8 mouse cellular contexts compared by ENCODE assay signal in genomic region chr11:58009051-58009515, GRCm38 (mm10). TPM values are rescaled to one million over a fixed set of nuclear protein-coding genes. Genes with fewer than 3 reads are reported as not detected.
DNase-seq lines count a peak whose midpoint lies in the region; ATAC-seq lines count a peak whose summit lies in the region.

Gene Larp1 (plus strand): TSS chr11:58009064.

- peak within 1 kb of the TSS; percentile 81 for H3K4me2 ChIP-seq in neural tube, embryonic 11.5 days (ENCODE audit: low read depth)
- peak within 1 kb of the TSS; percentile 89 for H3K4me2 ChIP-seq in limb, embryonic 13.5 days (replicated peaks)
- peak within 1 kb of the TSS; percentile 96 for H3K4me2 ChIP-seq in neural tube, embryonic 15.5 days

- peak within 1 kb of the TSS; percentile 95 for H3K4me3 ChIP-seq in neural tube, embryonic 11.5 days (ENCODE audit: low read depth, low read length)
- H3K4me3 ChIP-seq in forebrain, embryonic 10.5 days = peak within 1 kb of the TSS; percentile 97
- peak within 1 kb of the TSS; percentile 99 for H3K4me3 ChIP-seq in limb, embryonic 13.5 days
- H3K4me3 ChIP-seq in neural tube, embryonic 15.5 days (replicated peaks) = peak within 1 kb of the TSS; percentile 75

- peaks cover 13% of the 10 kb centered on the region; the same call in 1 of the 2 replicates for H3K4me1 ChIP-seq in neural tube, embryonic 11.5 days (ENCODE audit: control insufficient read depth, insufficient read depth, low read length)
- H3K4me1 ChIP-seq in forebrain, embryonic 10.5 days = peaks cover 37% of the 10 kb centered on the region
- peaks cover 39% of the 10 kb centered on the region for H3K4me1 ChIP-seq in limb, embryonic 13.5 days
- H3K4me1 ChIP-seq in neural tube, embryonic 15.5 days = peaks cover 34% of the 10 kb centered on the region

- peak within 1 kb of the TSS; percentile 93 for H3K9ac ChIP-seq in neural tube, embryonic 11.5 days (ENCODE audit: low read length)
- H3K9ac ChIP-seq in limb, embryonic 13.5 days = peak within 1 kb of the TSS; percentile 98
- H3K9ac ChIP-seq in neural tube, embryonic 15.5 days (replicated peaks) = peak within 1 kb of the TSS; percentile 88

- no peaks in the 10 kb centered on the region for H3K9me3 ChIP-seq in neural tube, embryonic 11.5 days (ENCODE audit: control insufficient read depth, low read length)
- no peaks in the 10 kb centered on the region for H3K9me3 ChIP-seq in forebrain, embryonic 10.5 days
- no peaks in the 10 kb centered on the region for H3K9me3 ChIP-seq in limb, embryonic 13.5 days
- H3K9me3 ChIP-seq in neural tube, embryonic 15.5 days (replicated peaks) = no peaks in the 10 kb centered on the region

- no peaks in the 10 kb centered on the region for H3K36me3 ChIP-seq in neural tube, embryonic 11.5 days (ENCODE audit: control insufficient read depth, insufficient read depth, low read length)
- H3K36me3 ChIP-seq in forebrain, embryonic 10.5 days (replicated peaks) = no peaks in the 10 kb centered on the region
- no peaks in the 10 kb centered on the region for H3K36me3 ChIP-seq in limb, embryonic 13.5 days
- no peaks in the 10 kb centered on the region for H3K36me3 ChIP-seq in neural tube, embryonic 15.5 days

- no peaks in the 10 kb centered on the region for H3K27me3 ChIP-seq in neural tube, embryonic 11.5 days (ENCODE audit: control insufficient read depth, insufficient read depth, low read length)
- no peaks in the 10 kb centered on the region for H3K27me3 ChIP-seq in forebrain, embryonic 10.5 days (ENCODE audit: poor library complexity, severe bottlenecking)
- no peaks in the 10 kb centered on the region for H3K27me3 ChIP-seq in limb, embryonic 13.5 days
- no peaks in the 10 kb centered on the region for H3K27me3 ChIP-seq in neural tube, embryonic 15.5 days (replicated peaks)

- intact Hi-C loops in heart, postnatal 36 days (cut with DNase I) = loop anchor here (2.0 to 10.0 kb wide), 2 partner anchors 96 to 316 kb away; partner anchors contain the start of gene Cnot8

- ATAC-seq in neural tube, embryonic 11.5 days (ENCODE audit: insufficient read depth, low FRiP score, low TSS enrichment) = no peak; the same call in 1 of the 2 replicates
- ATAC-seq in limb, embryonic 13.5 days (ENCODE audit: low FRiP score, low read depth) = peak; percentile 19; the same call in 1 of the 2 replicates
- peak; percentile 71; the same call in 1 of the 2 replicates for ATAC-seq in neural tube, embryonic 15.5 days (ENCODE audit: low FRiP score)

- H3K27ac ChIP-seq in neural tube, embryonic 11.5 days (ENCODE audit: low read depth, low read length) = peak within 1 kb of the TSS; percentile 83
- peak within 1 kb of the TSS; percentile 94 for H3K27ac ChIP-seq in forebrain, embryonic 10.5 days
- H3K27ac ChIP-seq in limb, embryonic 13.5 days = peak within 1 kb of the TSS; percentile 86
- peak within 1 kb of the TSS; percentile 92 for H3K27ac ChIP-seq in neural tube, embryonic 15.5 days (replicated peaks)

- 0% methylated on average over 50 of the region's 84 CpGs for WGBS in neural tube, embryonic 11.5 days
- 1% methylated on average over 83 of the region's 84 CpGs for WGBS in forebrain, embryonic 10.5 days
- WGBS in limb, embryonic 13.5 days = under 1% methylated on average over 65 of the region's 84 CpGs
- WGBS in neural tube, embryonic 15.5 days = under 1% methylated on average over 52 of the region's 84 CpGs

- DNase-seq in neural tube, embryonic 11.5 days (ENCODE audit: low spot score) = no peak
- DNase-seq in neural tube, embryonic 10.5 days (ENCODE audit: extremely low spot score, low spot score) = no peak
- DNase-seq in adrenal gland, postnatal 4 days (ENCODE audit: low spot score in 2 of 2) = peak in 1 of 2 experiments; percentile 7
- DNase-seq in forebrain, embryonic 10.5 days (ENCODE audit: extremely low spot score, low spot score) = no peak
- no peak for DNase-seq in heart, postnatal 36 days
- DNase-seq in ovary, postnatal 14 days (ENCODE audit: low spot score) = no peak

RNA-seq across cellular contexts. Expression of gene Larp1, which starts in this region (rescaled TPM):
- polyA plus RNA-seq in neural tube, embryonic 11.5 days (2014; fragmentation: Nextera tagmentation; extraction: Ambion mirVana) = 19.8 and 22.7 TPM in 2 replicates
- total RNA-seq in adrenal gland, postnatal 4 days (2021) = 100 to 1,000 TPM; 103 to 106 TPM
- polyA plus RNA-seq in forebrain, embryonic 10.5 days (2016; fragmentation: Nextera tagmentation; extraction: Ambion mirVana) = 17.3 and 18.6 TPM in 2 replicates
- 10 to 100 TPM; 52.4 to 55.3 TPM for total RNA-seq in heart, postnatal 36 days (2021)
- 17.7 and 18.2 TPM in 2 replicates for polyA plus RNA-seq in limb, embryonic 13.5 days (2015; fragmentation: Nextera tagmentation; extraction: Ambion mirVana)
- polyA plus RNA-seq in neural tube, embryonic 15.5 days (2015; fragmentation: Nextera tagmentation; extraction: Ambion mirVana) = 19.9 and 20.5 TPM in 2 replicates
